Mouse (Mus musculus) urinary bladder, postnatal 10 days (tissue): ENCODE measurements around the gene Tmcc3.

ENCODE experiments used
- DNase-seq: peaks from one replicate; pipeline ENCODE4 v3.0.0; 2022; ENCODE audit warnings: low spot score

Tmcc3 gene

GRCm38 (mm10) chr10:94631541-94632113 lies 319.9 kb downstream of the Tmcc3 start:
- no peak for DNase-seq

- DNase-seq: no peak
These were observed 320.5 kb downstream of the Tmcc3 start for GRCm38 (mm10) chr10:94632245-94632644.

DNA sequence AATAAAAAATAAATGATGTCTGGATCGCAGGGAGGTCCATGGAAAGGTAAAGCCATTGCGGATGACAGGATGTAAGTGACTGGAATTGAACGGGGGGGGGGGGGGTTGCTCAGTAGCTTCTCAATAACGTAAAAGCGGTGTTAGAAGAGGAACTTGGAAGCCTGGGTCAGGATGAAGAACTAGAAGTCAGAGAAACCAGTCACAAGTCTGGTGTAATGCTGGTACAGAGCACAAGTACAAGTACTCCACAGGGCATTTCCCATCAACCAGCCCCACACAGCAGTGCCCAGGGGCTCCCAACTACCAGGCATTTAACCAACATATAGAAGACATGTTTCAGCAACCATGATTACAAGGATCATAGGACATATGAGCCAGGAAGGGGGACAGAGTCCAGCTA lies 326.9 kb downstream of the Tmcc3 start:
- no peak for DNase-seq

DNA sequence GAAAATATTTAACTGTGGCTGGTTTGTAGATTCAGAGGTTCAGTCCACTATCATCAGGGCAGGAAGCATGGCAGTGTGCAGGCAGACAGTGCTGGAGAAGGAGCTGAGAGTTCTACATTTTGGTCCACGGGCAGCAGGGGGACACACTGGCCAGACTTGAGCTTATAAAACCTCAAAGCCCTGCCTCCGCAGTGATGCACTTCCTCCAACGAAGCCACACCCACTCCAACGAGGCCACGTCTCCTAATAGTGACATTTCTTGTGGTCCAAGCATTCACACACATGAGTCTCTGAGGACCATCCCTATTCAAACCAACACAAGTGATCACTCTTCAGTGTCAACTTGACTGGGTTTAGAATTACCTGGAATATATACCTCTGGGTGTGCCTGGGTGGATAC lies 327.5 kb downstream of the Tmcc3 start:
- DNase-seq: no peak

DNA sequence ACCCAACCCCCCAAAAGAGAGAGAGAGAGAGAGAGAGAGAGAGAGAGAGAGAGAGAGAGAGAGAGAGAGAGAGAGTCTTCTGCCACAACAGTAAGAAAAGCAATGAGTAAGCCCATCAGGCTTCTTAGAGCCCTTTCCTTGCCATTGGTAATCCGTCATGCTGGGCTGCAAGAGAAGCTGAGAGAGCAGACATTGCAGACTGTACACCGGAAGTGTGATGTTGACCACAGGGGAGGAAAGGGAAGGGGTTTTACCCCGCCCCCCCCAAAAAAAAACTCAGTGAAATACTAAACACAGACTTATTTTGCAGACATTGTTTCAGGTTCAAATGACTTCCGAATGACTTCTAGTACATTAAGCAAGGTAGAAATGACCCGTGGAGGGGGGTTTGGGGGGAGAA lies 328.3 kb downstream of the Tmcc3 start:
- DNase-seq: no peak
